Comparison of ENCODE assay signal across 17 mouse cellular contexts in genomic region chr19:38413861-38414260, GRCm38 (mm10).
"Had no signal": no experiment of that assay in that cellular context is flagged by ENCODE, and none has a peak within 500 bp of the region (broad histone marks: within the 10 kb centered on the region; RNA-seq: fewer than 3 reads in every experiment).

No protein-coding gene starts in this region.

- H3K4me1 ChIP-seq: midbrain, embryonic 10.5 days; midbrain, embryonic 12.5 days; neural tube, embryonic 15.5 days; stomach, embryonic 15.5 days had no signal

- H3K27me3 ChIP-seq: midbrain, embryonic 12.5 days; neural tube, embryonic 13.5 days; neural tube, embryonic 15.5 days; stomach, embryonic 15.5 days had no signal

- DNase-seq: lung, adult 18-20 months; lung, embryonic 14.5 days; lung, postnatal 10 days; lung, postnatal 4 days; midbrain, embryonic 14.5 days; right cerebral cortex, postnatal 14 days; thymus, adult 2 months; thymus, postnatal 25 days; thymus, postnatal 4 days had no signal

- H3K4me2 ChIP-seq: lung, embryonic 14.5 days; midbrain, embryonic 12.5 days; neural tube, embryonic 13.5 days; neural tube, embryonic 15.5 days; stomach, embryonic 15.5 days had no signal

- H3K4me3 ChIP-seq: midbrain, embryonic 10.5 days; midbrain, embryonic 12.5 days; myocyte; neural tube, embryonic 13.5 days; neural tube, embryonic 15.5 days; stomach, embryonic 15.5 days had no signal

- H3K27ac ChIP-seq: midbrain, embryonic 10.5 days; midbrain, embryonic 12.5 days; neural tube, embryonic 13.5 days; neural tube, embryonic 15.5 days; stomach, embryonic 15.5 days; stomach, postnatal 0 days had no signal

- H3K9ac ChIP-seq: lung, embryonic 14.5 days; midbrain, embryonic 12.5 days; neural tube, embryonic 13.5 days; neural tube, embryonic 15.5 days; stomach, embryonic 15.5 days had no signal

- ATAC-seq: midbrain, embryonic 16.5 days had no signal

- H3K9me3 ChIP-seq: midbrain, embryonic 10.5 days; midbrain, embryonic 12.5 days; neural tube, embryonic 13.5 days; neural tube, embryonic 15.5 days; stomach, embryonic 15.5 days had no signal

- H3K36me3 ChIP-seq: midbrain, embryonic 12.5 days; neural tube, embryonic 13.5 days; neural tube, embryonic 15.5 days; stomach, embryonic 15.5 days had no signal
